Mouse (Mus musculus) naive thymus-derived CD4-positive, alpha-beta T cell, adult 2 months (primary cell): ENCODE data around the gene Atf3.
A peak's percentile ranks its signal among the peaks of the same experiment; 100 is the strongest.

Experiments used
- DNase-seq: peaks from one replicate; pipeline ENCODE4 v3.0.0-alpha.2; 2011; ENCODE audit warnings: low read depth

Gene Atf3

DNA sequence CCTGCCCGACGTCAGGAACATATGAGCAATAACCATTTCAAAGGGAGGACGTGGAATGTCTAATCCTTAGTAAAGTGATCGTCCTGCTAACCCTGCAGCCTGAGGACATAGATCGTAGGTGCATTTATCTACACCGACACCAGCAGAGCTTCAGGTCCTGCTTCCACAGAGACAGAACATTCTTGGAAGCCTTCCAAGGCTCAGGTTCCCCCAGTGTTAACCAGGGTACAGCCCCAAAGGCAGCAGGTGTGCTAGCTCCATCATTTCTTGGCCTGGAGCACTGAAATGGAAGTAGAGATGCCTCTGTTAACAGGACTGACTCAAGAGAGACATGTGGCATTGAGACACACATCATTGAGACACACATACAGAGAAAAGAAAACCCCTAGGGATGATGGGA is 25.6 kb downstream of the Atf3 start:
- DNase-seq, result no peak

- no peak for DNase-seq
Measured at GRCm38 (mm10) chr1:191189671-191190372, 28.0 kb downstream of the Atf3 start.

GRCm38 (mm10) chr1:191186386-191186770 is 31.5 kb downstream of the Atf3 start:
- peak; percentile 44 for DNase-seq

GRCm38 (mm10) chr1:191185761-191186385 is 32.0 kb downstream of the Atf3 start:
- peak; percentile 25 for DNase-seq

DNA sequence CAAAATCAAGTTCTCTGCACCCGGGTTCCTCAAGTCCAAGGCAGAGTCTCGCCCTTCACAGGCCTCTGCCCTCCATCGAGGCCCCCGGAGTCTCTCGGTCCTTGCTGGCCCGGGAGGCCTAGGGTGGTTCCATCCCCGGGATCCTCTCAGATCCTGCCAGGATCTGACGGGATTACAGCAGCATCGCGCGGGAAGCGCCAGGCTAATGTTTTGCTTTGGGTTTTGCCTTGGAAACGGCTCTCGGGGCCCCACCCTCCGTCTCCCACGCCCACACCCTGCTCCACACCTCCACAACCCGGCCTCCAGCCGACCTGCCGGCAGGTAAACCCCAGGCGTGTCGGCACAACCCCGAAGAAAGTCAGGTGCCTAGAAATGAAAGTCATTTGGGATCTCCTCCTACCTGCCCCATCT is 33.0 kb downstream of the Atf3 start:
- DNase-seq, result peak; percentile 35

GRCm38 (mm10) chr1:191184066-191184815 is 33.6 kb downstream of the Atf3 start:
- DNase-seq, result peak; percentile 34

DNA sequence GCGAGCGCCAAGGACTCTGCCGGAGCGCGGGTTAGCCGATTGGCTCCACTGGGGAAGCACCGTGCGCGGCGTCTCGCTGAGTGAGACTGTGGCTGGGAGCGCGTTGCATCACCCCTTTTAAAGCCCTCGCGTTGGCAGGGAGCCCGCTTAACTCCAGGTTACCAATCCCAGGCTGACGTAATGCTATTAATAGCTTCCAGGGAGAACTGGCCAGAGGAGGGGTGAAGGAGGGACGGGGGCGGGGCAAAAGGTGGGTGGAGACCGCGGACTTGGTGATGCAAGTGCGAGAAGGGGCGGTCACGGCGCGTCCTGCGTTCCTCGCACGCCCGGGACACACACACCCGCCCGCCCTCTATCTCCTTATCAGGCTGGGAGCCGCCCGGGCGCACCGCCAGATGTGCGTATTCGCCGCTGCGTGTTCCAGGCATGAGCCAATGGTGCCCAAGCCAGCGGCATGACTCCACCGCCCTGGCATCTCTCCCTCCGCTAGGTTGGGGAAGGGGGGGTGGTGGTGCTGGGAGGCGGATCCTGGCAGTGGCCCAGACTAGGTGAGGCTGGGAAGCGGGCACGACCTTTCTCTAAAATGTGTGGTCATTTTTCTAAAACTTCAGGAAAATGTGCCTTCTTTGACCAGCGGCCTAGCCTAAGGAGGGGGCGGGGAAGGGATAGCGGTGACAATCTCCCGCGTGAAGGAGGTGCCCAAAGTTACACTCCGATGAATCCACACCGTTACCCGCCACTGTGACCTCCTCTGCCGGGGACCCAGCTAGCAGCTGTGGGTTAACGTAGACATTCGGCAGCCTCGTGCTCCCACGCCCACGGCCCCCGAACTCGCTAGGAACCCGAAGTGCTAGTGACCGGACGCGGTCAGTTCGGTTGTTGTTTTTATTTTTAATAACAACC is 34.4 kb downstream of the Atf3 start:
- DNase-seq, result peak; percentile 69

DNA sequence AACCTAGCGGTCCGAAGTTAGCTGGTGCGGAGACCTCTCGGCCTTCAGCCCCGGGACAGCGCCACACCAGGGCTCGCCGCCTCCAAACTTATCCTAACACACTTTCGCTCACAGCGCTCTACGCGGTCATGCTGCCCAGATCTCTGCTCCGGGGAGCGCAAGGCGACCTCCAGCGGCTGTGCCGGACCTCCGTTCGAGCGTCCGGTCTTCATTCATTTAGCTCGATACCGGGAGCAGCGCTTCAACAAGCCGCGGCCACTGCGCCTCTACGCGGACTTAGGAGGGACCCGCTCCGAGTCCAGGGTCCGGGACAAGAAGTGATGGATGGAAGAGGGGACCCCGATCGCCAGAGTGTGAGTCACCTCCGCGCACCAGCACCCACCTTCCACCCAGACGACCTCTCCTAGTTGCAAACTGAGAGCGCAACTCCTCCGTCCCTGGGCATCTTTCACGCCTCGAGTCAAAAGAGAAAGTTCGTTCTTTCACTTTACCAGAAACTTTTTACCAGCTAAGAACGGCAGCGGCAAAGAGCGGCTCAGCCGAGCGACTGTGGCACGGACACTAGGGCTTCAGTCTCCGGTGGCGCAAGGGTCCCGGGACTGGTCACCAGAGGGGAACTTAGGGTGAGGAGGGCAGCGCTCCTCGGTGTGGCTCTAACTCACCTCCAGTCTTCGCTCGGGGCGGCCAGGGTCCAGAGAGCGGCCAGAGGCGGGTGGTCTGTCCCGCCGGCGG is 35.2 kb downstream of the Atf3 start:
- DNase-seq, result peak; percentile 45

- no peak for DNase-seq
Measured at GRCm38 (mm10) chr1:191181469-191182259, 36.2 kb downstream of the Atf3 start.

DNA sequence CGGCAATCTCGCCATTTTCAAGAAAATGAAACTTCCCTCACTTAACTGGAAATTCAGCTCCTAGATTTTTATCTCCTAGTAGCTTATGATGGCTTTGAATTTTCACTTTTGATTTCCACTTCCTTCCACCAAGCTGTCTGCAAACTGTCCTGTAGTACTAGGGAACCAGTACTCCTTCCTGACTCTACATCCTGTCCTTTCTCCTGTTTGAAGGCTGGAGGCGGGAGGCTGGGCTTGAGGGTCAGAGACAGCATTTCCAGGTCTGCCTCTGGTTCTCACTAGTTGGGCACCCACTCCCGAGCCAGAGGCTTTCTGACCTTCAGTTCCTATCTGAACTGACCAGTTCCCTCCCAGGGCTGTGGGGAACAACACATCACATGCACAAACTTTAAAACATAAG is 37.4 kb downstream of the Atf3 start:
- no peak for DNase-seq

DNA sequence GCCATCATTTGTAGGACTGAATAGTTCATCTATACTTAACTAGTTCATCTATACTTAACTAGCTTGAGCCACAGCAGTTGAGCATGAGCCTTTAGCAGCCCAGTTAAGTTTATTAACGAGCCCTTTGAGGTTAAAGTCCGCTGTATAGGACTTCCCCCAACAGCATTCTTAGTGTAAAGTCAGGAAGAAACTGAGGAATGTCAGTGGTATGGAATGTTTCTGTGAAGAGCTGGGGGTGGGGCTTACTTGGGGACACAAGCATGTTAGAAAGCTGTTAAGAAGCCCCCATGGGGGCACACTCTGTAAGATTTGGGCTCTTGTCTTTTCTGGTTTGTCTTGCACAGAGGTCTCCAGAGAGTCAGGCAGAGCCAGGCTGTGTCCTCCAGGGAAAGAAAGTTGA is 38.0 kb downstream of the Atf3 start:
- no peak for DNase-seq

GRCm38 (mm10) chr1:191178511-191179188 is 39.2 kb downstream of the Atf3 start:
- no peak for DNase-seq

DNA sequence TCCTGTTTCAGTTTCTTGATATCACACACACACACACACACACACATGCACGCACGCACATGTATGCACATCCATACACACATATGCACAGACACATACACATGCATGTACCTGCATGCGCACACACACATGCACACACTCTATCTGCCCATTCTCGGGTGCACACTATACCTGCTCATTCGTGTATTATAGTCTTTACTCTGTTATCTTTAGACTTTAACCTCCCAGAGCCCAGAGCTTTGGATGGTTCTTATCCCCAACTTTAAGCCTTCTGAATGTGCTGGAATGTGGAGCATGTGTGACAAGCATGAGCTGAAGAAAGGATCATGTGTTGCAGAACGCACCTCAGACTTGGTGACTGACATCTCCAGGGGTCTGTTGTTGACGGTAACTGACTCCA is 41.0 kb downstream of the Atf3 start:
- DNase-seq, result no peak

DNA sequence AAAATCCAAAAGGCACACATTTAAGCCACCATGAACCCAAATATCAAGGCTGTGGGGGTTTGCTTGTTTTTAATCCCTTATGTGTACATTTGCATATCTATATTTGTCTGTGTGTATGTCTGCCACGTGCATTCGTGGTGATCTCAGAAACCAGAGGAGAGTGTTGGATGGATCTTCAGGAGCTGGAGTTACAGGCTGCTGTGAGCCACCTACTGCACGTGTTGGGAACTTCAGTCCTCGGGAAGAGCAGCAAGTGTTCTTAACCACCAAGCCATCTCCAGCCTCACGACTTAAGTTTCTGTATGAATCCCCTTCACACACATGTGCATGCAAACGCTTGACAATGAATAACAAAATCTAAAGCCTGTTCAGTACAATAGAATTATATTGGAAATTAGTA is 45.4 kb downstream of the Atf3 start:
- no peak for DNase-seq

GRCm38 (mm10) chr1:191170444-191170843 is 47.4 kb downstream of the Atf3 start:
- no peak for DNase-seq

DNA sequence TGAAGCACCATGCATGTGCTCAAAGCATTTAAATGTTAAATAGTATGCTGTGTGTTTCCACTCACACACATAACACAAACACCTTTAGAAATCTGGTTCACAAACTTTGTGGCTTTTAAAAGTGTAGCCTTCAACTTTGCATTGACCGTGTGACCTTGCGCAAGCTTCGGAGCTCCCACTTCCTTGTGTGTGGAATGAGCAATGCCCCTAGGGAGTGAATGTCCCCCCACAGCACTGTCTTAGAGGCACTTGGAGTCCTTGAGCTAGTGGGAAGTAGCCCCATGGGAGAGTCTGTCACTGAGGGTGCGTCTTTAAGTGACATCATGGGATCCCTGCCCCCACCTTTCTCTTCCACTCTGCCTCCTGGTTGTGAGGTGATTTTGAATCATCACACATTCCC is 51.6 kb downstream of the Atf3 start:
- DNase-seq, result no peak

DNA sequence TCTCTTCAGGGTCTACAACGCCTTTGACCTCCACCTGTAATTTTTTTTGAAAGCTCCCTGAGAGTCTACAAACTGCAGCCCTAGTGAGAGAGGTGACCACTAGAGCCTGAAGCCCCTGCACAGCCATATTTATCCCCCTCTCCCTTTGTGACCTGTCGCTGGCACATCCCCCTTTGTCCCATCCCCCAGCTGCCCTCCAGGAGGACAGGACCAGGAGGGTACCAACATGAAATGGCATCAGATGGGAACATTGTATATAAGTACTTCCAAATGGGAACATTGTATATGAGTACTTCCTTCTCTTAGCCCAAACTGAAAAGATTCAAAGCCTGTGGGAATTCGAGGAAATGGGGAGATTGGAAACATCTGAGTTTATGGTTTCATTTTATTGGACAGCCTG is 53.1 kb downstream of the Atf3 start, which contains the start of gene Fam71a:
Fam71a (minus strand) TSS at position 101 of the 400 bp plus-strand sequence.
- DNase-seq, result no peak

GRCm38 (mm10) chr1:191154314-191154713 is 63.5 kb downstream of the Atf3 start:
- no peak for DNase-seq

- DNase-seq, result peak; percentile 62
Measured at GRCm38 (mm10) chr1:191153052-191153451, 64.8 kb downstream of the Atf3 start.
